Mouse (Mus musculus): Measurements from ENCODE around the gene Iqschfp.

Iqschfp gene

DNA sequence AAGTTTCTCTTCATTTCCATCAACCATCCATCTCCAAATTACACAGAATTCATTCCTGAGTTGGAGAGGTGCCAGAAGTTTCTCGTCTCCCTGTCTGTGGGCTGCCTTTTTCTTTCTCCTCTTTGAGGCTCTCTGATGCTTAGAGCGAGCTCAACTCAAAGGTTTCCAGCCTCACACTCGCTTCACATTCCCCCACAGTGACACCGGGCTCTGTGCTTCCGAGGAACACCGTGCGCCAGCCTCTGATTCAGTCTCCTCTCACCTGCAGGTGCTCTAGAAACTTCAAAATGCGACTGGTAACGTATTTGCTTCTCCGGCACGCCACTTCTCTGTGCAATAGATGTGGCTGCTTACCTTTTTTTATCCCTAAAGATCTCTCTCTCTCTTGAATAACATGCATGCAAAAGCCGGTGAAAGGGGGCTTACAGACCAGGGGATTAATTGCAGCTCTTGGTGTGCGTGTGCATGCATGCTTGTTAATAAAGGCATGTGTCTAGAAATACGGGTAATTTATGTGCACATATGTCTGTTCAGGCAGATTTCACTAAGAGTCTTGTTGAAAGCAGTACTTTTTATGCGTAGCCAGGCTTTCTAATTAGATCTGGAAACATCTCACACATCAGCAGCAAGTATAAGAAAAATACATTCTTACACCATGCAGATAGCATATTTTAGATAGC lies at the start of gene Iqschfp, which contains the start of gene Iqcj:
Gene Iqschfp (plus strand): TSS at position 207 of the 680 bp plus-strand sequence.
Gene Iqcj (plus strand): TSS at position 195 of the 680 bp plus-strand sequence.
- no peak for DNase-seq (ENCODE audit: low read depth)

- no peak for DNase-seq (ENCODE audit: low read depth)
These were observed 39.6 kb upstream of the Iqschfp start for GRCm38 (mm10) chr3:67852397-67852796.

DNA sequence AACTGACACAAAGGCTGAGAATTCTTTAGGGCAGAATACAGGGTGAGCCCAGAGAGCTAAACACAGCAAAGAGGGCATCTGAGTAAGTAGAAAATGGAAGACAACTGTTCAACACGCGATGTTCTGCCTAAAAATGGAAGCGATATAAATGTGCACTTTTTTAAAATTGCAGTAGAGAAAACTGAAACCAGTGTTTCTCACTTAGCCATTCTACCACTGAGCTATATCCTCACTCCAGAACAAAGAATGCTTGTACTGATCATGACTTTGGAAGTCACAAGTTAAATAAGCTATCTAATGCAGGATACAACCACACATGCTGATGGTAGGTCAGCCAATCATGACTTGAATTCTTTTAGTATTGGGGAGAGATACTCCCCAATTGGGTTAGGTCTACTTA lies 30.5 kb upstream of the Iqschfp start:
- no peak for DNase-seq (ENCODE audit: low read depth)

GRCm38 (mm10) chr3:67867420-67868065 lies 24.5 kb upstream of the Iqschfp start:
- DNase-seq (ENCODE audit: low read depth): no peak

GRCm38 (mm10) chr3:67869424-67869823 lies 22.6 kb upstream of the Iqschfp start:
- DNase-seq (ENCODE audit: low read depth): no peak

GRCm38 (mm10) chr3:67877253-67877652 lies 14.8 kb upstream of the Iqschfp start:
- no peak for DNase-seq (ENCODE audit: low read depth)

DNA sequence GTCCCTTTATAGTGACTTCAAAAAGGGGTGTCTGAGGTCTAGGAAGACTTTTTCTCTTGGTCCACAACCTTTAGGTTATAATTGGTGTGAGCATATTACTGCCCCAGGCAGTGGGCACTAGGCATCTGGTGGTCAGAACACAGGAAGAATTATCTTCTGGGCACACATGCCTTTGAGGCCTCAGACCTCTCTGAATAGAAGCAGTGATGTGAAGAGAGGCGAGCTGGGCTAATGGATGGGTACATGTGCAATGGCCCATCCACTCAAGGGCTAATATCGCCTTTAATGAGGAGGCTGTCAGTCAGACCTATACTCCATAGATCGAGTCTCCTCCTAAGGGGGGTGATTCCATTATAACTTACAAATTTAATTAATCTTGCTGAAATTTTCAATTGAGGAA lies 7.7 kb upstream of the Iqschfp start:
- DNase-seq (ENCODE audit: low read depth): no peak

DNA sequence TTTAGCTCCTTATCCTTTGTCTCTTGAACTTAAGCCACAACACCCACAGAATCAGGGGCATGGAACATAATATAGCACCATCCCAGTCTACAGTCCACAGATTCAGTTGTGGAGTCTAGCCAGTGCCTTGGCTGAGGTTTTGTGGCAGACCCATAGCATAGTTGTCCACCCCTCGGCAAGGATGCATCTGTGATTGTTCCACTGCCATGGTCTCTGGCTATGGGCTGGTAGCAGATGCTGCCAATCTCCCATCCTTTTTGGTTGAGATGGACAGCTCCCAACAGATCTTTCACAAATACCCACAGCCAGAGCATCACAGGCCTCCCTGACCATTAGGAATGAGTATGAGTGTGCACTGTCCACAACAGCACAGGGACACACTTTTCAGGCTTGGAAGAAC lies 5.9 kb upstream of the Iqschfp start:
- DNase-seq (ENCODE audit: low read depth): no peak

DNA sequence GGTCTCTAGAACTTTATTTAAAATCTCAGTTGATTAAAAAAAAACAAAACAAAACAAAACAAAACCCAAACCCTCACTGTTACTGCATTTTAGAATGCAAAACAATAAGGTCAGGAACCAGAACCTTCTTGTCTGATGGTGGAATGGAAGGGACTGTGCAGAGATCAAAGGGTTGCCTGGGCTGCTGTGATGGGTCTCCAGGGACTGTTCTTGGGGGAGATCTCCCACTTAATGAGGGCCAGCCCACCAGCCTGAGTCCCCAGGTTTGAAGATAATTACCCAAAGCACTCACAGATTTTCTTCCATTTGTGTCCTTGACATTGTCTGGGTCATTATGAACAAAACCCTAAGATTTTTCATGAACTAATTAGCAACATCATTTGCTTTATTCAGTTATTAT lies 4.8 kb upstream of the Iqschfp start:
- DNase-seq (ENCODE audit: low read depth): no peak

DNA sequence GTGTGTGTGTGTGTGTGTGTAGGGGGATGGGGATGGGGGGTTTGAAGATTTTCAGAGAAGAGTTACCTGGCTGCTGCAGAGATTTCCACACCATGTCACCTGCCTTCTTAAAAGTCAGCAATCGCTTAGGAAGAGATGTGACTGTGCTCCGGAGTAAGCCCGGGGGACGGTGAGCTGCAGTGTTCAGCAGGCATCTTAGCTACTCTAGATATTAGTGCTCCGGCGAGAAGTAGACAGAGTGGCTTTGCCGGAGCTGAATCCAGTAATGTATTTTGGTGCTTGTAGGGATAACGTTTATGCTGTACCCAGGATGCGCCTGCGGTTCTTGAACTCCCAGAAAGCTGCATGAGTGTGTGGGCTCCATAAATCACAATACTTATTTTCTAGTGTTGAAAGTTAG lies 736 bp downstream of the Iqschfp start:
- DNase-seq (ENCODE audit: low read depth): no peak

GRCm38 (mm10) chr3:67902517-67902916 lies 10.5 kb downstream of the Iqschfp start:
- no peak for DNase-seq (ENCODE audit: low read depth)

DNA sequence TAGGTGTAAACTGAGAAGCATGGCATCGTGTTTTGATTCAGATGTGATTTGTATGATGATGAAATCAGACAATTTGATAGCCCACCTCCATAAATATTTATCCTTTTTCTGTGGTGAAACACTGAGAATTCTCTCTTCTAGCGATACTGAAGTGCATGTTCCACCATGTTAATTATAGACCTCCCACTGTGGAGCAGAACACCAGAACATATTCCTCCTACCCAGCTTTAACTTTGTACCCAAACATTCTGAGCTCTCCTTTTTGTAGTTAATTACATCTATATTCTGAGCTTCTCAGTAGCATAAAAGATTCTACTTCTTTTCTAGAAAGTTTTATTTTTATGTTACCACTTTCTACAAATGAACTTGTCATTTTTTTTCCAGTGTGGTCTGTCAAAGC lies 16.6 kb downstream of the Iqschfp start:
- DNase-seq (ENCODE audit: low read depth): no peak

DNA sequence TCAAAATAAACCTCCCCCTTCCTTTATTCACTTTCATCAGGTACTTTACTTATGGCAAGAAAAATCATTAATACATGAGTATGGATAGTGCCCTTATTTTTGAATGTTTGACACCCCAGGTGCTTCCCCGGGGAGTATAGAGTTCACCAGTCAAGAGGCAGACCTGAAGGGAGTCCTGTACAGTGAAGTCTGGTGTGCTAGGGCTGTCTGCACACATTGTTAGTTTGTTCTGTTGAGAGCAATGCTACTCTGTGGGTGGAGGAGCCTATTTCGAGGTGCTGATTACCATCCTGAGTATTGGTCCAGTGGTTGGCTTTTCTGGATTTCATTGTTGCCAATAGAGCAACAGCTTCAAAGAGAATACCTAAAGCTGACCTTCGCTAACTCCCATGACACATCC lies 26.1 kb downstream of the Iqschfp start:
- no peak for DNase-seq (ENCODE audit: low read depth)

DNA sequence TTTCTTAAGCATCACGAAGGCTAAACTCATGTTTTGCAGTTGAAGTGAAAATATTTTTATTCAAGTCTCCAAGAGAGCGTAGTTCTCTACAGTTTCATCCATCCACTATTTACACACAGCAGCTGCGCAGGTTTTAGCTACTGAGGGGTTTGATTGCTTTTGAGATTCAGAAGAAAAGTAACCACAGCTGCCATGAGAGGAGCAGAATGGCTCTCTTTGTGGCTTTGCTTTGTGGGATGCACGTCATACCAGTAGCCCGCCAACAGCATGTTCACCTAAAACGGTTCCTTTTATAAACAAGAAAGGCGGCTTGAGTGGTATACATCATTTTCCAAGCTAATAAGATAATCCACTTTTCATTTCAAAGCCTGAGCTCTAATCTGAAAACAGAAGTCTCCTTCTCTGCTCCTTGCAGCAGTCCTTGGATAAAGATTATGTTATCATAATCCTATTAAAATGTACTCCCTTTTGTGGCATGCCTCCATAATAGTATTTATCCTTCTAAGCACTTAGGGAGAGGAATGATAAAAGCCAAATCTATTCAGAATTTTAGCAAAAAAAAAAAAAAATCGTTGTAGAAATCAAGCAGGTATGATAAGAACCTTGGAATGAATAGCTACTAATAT lies 26.7 kb downstream of the Iqschfp start:
- DNase-seq (ENCODE audit: low read depth): no peak

DNA sequence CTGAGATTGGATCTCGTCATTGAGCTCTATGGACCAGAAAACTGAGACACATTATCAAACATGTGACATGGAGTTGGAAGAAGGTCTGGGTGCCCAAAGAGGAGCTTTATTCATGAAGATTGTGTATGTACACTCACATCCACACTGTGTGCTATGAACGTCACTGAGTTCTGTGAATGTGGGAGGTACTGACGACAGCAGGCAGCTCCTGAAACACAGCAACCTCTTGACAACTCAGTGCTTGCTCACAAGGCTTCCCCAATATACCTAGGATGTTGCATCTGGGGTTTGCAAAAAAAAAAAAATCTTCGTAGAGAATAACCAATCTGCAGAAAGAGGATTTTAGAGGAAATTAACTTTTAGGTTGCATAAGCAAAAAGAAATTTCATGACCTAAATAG lies 31.1 kb downstream of the Iqschfp start:
- DNase-seq (ENCODE audit: low read depth): no peak

- no peak for DNase-seq (ENCODE audit: low read depth)
These were observed 33.4 kb downstream of the Iqschfp start for GRCm38 (mm10) chr3:67925453-67925852.

DNA sequence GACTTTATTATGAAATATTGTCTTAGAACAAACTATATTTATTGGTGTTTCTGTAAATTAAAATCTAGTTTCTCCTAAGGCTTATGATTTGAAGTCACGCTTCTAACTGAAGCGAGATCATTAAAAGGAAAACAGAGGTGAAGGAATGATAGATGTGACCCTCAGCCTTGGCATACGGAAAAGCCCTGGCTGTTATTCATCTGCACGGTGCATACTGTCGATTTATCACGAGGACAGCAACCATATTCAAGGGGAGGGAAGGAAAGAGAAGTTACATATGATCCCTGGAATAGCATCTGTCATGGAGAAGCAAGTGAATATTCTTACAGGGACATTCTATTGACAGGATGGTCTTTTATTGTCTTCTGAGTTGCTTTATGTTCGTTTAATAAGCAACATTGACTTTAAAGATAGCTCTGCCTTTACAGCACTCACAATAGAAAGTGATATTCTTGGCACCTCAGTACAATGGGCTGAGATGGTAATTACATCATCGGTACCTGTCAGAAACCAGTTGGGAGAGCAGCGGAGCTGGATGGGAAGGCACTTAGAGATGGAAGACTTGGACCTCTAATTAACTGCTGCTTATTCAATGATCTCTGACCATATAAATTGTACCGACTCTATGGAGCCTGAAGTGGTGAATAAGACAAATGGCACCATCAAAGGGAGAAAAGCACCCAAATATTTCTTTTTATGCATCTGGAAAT lies 38.5 kb downstream of the Iqschfp start:
- DNase-seq (ENCODE audit: low read depth): no peak

DNA sequence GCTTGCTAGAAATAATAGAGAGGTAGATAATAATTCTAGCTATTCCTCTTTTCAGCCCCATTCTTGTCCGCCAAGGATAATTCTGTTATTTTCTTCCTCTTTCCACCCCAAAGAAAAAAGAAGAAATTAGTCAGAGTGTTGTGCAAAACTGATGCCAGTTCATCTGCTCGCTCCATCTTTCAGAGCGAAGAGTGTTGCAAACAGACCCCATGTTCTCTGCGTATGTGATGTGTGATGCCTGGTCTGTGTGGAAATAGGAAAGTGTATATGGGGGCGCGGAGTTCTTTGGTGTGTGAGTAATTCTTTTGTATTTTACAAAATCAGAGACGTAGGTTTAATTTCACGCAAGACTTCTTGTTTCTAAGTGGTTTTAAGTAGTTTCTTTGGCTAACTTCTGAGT lies 39.1 kb downstream of the Iqschfp start:
- DNase-seq (ENCODE audit: low read depth): no peak

DNA sequence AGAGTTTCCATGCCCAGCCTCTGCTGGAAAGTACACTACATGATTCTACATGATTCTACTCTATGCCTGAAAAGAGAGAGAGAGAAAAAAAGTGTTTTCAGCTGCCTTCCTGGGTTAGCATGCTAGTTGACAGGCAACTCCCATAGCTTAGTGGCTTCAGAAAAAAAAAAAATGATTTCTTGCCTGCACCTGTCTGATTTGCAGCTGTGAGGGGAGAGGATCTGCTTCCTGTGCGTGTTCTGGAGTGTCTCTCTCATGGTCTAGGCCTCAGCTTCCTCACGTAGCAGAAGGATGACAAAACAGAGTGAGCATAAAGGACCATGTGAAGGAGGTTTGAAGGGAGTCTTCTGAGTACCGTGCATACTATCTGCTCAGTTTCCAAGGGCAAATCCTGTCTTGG lies 39.9 kb downstream of the Iqschfp start:
- no peak for DNase-seq (ENCODE audit: low read depth)

DNA sequence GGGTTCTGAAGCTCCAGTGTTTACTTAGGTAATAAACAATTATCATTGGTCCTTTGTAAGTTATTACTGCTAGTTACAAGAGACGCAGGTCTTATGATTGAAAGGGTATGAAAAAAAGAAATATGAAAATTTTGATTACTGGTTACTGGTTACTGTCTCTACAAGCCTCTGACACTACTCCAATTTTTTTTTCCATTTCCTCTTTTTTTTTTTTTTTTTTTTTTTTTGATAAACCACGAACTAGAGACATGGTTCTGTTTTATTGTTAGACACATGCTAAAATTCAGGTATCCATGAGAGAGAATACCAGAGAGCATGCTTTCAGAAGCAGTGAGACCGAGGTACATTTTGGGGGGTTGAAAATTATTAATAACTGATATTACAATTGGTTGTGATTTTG lies 43.8 kb downstream of the Iqschfp start:
- DNase-seq (ENCODE audit: low read depth): no peak

- DNase-seq (ENCODE audit: low read depth): no peak
These were observed 55.0 kb downstream of the Iqschfp start for GRCm38 (mm10) chr3:67947000-67947399.

- DNase-seq (ENCODE audit: low read depth): no peak
These were observed 60.5 kb downstream of the Iqschfp start for GRCm38 (mm10) chr3:67952517-67952940.
